Mouse (Mus musculus): Measurements from ENCODE around the gene Tlx1.

Gene Tlx1

GRCm38 (mm10) chr19:45150490-45151181 lies at the start of gene Tlx1:
Tlx1 (plus strand) TSS chr19:45150680.
- in situ Hi-C loops (cut with MseI, MboI), result loop anchor here in 1 of 2 experiments (5.0 kb wide), 1 partner anchor 68 kb away; no protein-coding TSS in a partner anchor

- in situ Hi-C loops (cut with MseI, MboI), result loop anchor here in 1 of 2 experiments (10.0 kb wide), 1 partner anchor 59 kb away; no protein-coding TSS in a partner anchor
Observed at GRCm38 (mm10) chr19:45105591-45105990, 44.9 kb upstream of the Tlx1 start.

- in situ Hi-C loops (cut with MseI, MboI), result loop anchor here in 1 of 2 experiments (10.0 kb wide), 1 partner anchor 58 kb away; no protein-coding TSS in a partner anchor
Observed at GRCm38 (mm10) chr19:45106689-45107088, 43.8 kb upstream of the Tlx1 start.

GRCm38 (mm10) chr19:45110681-45111080 lies 39.8 kb upstream of the Tlx1 start:
- in situ Hi-C loops (cut with MseI, MboI), result no loop called here

GRCm38 (mm10) chr19:45112444-45112843 lies 38.0 kb upstream of the Tlx1 start:
- in situ Hi-C loops (cut with MseI, MboI), result no loop called here

GRCm38 (mm10) chr19:45113791-45114460 lies 36.6 kb upstream of the Tlx1 start:
- in situ Hi-C loops (cut with MseI, MboI), result no loop called here

- in situ Hi-C loops (cut with MseI, MboI), result loop anchor here in 1 of 2 experiments (5.0 kb wide), 1 partner anchor 48 kb away; no protein-coding TSS in a partner anchor
Observed at GRCm38 (mm10) chr19:45114772-45115171, 35.7 kb upstream of the Tlx1 start.

GRCm38 (mm10) chr19:45116798-45117197 lies 33.7 kb upstream of the Tlx1 start:
- in situ Hi-C loops (cut with MseI, MboI), result loop anchor here in 1 of 2 experiments (5.0 kb wide), 1 partner anchor 46 kb away; no protein-coding TSS in a partner anchor

- in situ Hi-C loops (cut with MseI, MboI), result no loop called here
Observed at GRCm38 (mm10) chr19:45131966-45132628, 18.4 kb upstream of the Tlx1 start.

GRCm38 (mm10) chr19:45142531-45142930 lies 7.9 kb upstream of the Tlx1 start:
- in situ Hi-C loops (cut with MseI, MboI), result no loop called here

GRCm38 (mm10) chr19:45143214-45143895 lies 7.1 kb upstream of the Tlx1 start:
- in situ Hi-C loops (cut with MseI, MboI), result no loop called here

- in situ Hi-C loops (cut with MseI, MboI), result no loop called here
Observed at GRCm38 (mm10) chr19:45147071-45147470, 3.4 kb upstream of the Tlx1 start.

- in situ Hi-C loops (cut with MseI, MboI), result loop anchor here in 1 of 2 experiments (5.0 kb wide), 1 partner anchor 69 kb away; no protein-coding TSS in a partner anchor
Observed at GRCm38 (mm10) chr19:45151361-45152182, 1.1 kb downstream of the Tlx1 start.

- in situ Hi-C loops (cut with MseI, MboI), result loop anchor here in 1 of 2 experiments (5.0 kb wide), 1 partner anchor 70 kb away; no protein-coding TSS in a partner anchor
Observed at GRCm38 (mm10) chr19:45152183-45152650, 1.7 kb downstream of the Tlx1 start.

- in situ Hi-C loops (cut with MseI, MboI), result loop anchor here in 1 of 2 experiments (5.0 kb wide), 1 partner anchor 71 kb away; no protein-coding TSS in a partner anchor
Observed at GRCm38 (mm10) chr19:45153311-45154058, 3.0 kb downstream of the Tlx1 start.

- in situ Hi-C loops (cut with MseI, MboI), result loop anchor here in 1 of 2 experiments (5.0 kb wide), 1 partner anchor 72 kb away; no protein-coding TSS in a partner anchor
Observed at GRCm38 (mm10) chr19:45154059-45154386, 3.5 kb downstream of the Tlx1 start.

- in situ Hi-C loops (cut with MseI, MboI), result loop anchor here in 1 of 2 experiments (5.0 kb wide), 1 partner anchor 72 kb away; no protein-coding TSS in a partner anchor
Observed at GRCm38 (mm10) chr19:45154521-45154920, 4.0 kb downstream of the Tlx1 start.

GRCm38 (mm10) chr19:45155141-45155790 lies 4.8 kb downstream of the Tlx1 start:
- in situ Hi-C loops (cut with MseI, MboI), result loop anchor here in 1 of 2 experiments (5.0 kb wide), 1 partner anchor 73 kb away; no protein-coding TSS in a partner anchor

GRCm38 (mm10) chr19:45155791-45156186 lies 5.3 kb downstream of the Tlx1 start:
- in situ Hi-C loops (cut with MseI, MboI), result loop anchor here in 1 of 2 experiments (5.0 kb wide), 1 partner anchor 73 kb away; no protein-coding TSS in a partner anchor

Data from mouse trophoblast stem cell (cell line).